Mouse (Mus musculus) gastrocnemius, adult 2 months (tissue): ENCODE data around the gene Dram2. TPM values are rescaled to one million over a fixed set of nuclear protein-coding genes. Genes with fewer than 3 reads are reported as not detected.
"Not testable (repeated sequence)": the region's sequence is repeated elsewhere in the genome, so short reads cannot be mapped to it uniquely, and the experiment has no call there.

Experiments used
- DNase-seq: peaks from one replicate; pipeline ENCODE4 v3.0.0; 2022
- H3K27ac ChIP-seq: fragments of 200-600 bp; 2 replicates; pipeline ENCODE4 v1.8.1; 2022; ENCODE audit warnings: mild to moderate bottlenecking
- H3K4me3 ChIP-seq: fragments of 200-600 bp; 2 replicates; pipeline ENCODE4 v1.8.1; 2022; ENCODE audit warnings: mild to moderate bottlenecking, moderate library complexity
- CTCF ChIP-seq: fragments of 200-600 bp; IDR thresholded peaks from 2 replicates; pipeline ENCODE4 v1.8.1; 2022; ENCODE audit warnings: antibody characterized with exemption, mild to moderate bottlenecking, moderate library complexity
- intact Hi-C: fragments of 180-260 bp; cut with DNase I; formaldehyde crosslinking; loops from one replicate; pipeline ENCODE4 v1.15.1; 2025
- total RNA-seq, 2 experiments: library from RNA; stranded (reverse); gene quantifications; 2 replicates each; pipeline ENCODE4 v1.2.3; 2021

The Dram2 gene
- total RNA-seq, 2 experiments from 2014 or later: 94.2 to 101 TPM

DNA sequence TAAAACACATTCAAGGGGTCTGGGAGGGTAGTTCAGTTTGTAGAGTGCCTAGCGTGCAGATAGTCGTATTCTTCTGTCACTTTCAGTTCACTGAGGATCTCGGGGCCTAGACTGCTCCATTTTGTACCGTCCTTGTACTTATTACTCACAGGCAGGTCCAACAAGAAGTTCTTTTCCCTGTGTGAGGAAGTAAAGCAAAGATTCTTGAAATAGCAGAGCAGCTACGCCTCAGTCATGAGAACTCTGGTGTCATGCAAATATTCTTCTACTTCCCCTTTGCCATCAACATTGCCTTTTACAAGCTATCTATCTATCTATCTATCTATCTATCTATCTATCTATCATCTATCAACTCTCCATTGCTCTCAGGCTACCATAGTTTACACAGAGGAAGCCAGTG lies 5.8 kb downstream of the Dram2 start:
- DNase-seq: no peak
- intact Hi-C loops: no loop called here
- TF ChIP-seq CTCF: no peak
- Histone ChIP-seq H3K27ac (no peak overlapping the region), H3K4me3 (no peak overlapping the region)

DNA sequence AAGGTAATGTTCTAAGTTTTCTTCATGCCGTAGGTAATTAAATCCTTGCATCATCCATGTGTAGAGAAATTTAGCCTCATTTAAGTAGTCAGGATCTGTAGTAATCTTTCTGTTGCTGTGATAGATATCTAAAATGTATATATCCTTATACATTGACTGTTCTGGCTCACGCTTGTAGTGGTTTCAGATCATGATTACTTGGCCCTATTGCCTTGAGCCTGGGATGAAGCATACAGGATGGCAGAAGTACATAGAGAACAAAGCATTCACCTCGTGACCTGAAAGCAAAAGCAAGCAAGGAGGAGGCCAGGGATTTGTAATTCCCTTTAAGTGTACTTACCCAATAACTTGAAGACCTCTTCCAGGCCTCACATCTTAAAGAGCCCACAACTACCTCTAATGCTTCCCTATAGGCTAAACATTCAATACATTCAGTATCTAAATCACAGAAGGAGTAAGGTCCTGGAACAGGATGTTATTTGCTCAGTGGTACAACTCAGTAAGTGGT lies 8.2 kb downstream of the Dram2 start:
- no peak for DNase-seq
- no peak overlapping the region for H3K4me3 ChIP-seq
- TF ChIP-seq CTCF: no peak
- no peak overlapping the region for H3K27ac ChIP-seq
- intact Hi-C loops: no loop called here

DNA sequence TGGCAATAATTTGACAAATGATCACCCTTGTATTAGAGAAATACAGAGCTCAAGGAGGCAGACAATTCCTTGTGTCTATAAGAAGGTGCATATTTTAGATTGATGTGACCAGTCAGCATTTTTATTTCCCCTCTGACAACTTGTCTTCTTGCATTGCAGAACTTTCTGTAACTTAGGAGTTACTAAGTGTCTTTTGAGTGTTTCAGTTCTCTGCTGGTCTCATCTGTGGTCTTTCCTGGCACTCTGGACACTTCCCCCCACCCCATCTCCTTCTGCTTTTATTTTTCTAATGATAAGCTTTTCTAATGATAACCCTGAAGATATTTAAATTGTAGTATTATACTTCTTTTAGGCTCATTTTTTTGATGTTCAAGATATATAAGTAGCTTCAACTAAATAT lies 10.7 kb downstream of the Dram2 start:
- no peak overlapping the region for H3K4me3 ChIP-seq
- DNase-seq: no peak
- intact Hi-C loops: no loop called here
- no peak for TF ChIP-seq CTCF
- H3K27ac ChIP-seq: no peak overlapping the region

DNA sequence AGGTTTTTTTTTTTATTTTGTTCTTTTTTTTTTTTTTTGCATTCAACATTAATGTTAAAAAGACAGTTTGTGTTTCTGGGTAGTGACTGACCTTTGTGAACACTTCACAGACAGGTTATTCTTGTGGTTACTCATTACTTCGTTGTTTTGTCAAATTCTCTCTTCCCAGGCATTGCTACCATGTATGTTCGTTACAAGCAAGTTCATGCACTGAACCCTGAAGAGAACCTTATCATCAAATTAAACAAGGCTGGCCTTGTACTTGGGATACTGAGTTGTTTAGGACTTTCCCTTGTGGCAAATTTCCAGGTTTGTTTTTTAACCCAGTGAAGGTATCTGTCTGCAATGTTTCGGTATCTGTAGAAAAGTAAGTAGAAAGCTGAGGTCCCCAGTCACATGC lies 18.3 kb downstream of the Dram2 start:
- intact Hi-C loops: no loop called here
- Histone ChIP-seq H3K27ac (no peak overlapping the region), H3K4me3 (no peak overlapping the region)
- TF ChIP-seq CTCF: no peak
- no peak for DNase-seq

DNA sequence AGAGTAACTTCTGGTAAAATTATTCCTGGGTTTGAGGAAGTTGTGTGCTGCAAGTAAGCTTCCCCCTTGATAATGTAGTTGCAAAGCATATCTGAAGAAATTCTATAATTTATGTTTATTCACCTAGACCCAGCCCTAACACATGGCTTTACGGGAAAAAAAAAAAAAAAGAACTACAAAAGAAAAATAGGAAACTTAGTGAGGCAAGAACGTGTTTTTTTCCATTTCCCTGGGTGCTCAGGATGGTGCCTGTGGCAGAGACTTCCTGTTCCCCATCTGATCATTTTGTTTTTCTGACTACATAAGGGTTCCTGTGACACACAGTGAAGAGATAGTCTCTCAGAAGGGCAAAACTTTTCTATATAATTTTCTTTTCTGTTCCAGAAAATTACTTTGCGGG lies 25.6 kb downstream of the Dram2 start:
- intact Hi-C loops: no loop called here
- Histone ChIP-seq H3K27ac (no peak overlapping the region), H3K4me3 (no peak overlapping the region)
- DNase-seq: no peak
- no peak for TF ChIP-seq CTCF

DNA sequence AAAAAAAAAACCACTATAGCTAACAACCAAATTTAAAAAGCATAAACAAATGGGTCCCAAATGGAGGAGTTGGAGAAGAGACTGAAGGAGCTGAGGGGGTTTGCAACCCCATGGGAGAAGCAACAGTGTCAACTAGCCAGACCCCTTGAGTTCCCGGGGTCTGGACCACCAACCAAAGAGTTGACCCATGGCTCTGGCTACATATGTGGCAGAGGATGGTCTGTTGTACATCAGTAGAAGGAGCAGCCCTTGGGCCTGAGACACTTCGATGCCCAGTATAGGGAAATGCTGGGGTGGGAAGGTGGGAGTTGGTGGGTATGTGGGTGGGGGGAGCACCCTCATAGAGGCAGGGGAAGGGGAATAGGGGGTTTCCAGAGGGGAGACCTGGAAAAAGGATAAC lies 31.7 kb downstream of the Dram2 start:
- no peak overlapping the region for H3K4me3 ChIP-seq
- intact Hi-C loops: no loop called here
- no peak for DNase-seq
- no peak for TF ChIP-seq CTCF
- no peak overlapping the region for H3K27ac ChIP-seq

DNA sequence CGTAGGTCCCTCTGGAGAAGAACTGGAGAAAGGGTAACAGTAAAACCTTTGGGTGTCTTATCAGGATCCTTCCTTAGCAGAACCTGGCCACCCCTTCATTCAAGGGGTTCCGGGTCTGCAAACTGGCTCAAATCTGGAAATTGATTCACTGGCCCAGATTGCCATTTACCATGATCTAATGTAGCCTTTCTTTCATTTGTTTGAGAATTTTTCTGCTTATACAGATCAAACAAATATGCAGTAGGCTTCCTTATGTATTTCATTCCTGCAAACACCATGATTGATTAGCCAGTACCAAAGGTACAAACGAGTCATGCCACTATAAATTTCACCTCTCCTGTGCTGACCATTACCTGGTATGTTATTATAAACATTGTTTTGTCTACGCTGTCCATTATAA lies 46.0 kb downstream of the Dram2 start:
- intact Hi-C loops, H3K27ac ChIP-seq, DNase-seq, H3K4me3 ChIP-seq: not testable (repeated sequence)

DNA sequence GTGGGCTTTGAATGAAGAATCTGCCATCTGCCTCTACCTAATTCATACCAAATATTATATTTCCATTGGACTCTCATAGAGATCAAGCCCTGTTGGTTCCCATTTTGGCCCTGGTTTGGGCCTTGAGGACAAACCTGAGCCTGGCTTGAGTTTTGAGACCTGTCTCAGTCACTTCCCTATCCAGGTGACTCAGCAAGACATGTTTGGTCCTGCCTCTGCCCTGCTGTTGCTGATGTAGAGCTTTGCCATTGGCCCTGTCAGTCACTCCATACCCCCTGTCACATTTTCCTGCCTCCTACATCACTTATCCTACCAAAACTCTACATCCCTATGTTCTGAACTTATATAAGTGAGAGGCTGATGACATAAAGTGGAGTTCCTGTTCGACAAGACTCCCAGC lies 70.5 kb downstream of the Dram2 start:
- TF ChIP-seq CTCF: no peak
- Histone ChIP-seq H3K4me3 (no peak overlapping the region), H3K27ac (no peak overlapping the region)
- no peak for DNase-seq
- intact Hi-C loops: no loop called here

Other genes with a start within 250 kb of the Dram2 start
- not detected for gene Chil6, start 141.6 kb upstream of the Dram2 start, total RNA-seq
- under 1 TPM in 1 of 2 experiments, not detected in 1; 0.08 TPM for gene Dennd2d, start 65.4 kb upstream of the Dram2 start, total RNA-seq
- 10 to 100 TPM; 24.8 to 27.0 TPM for gene Cept1, start within 50 bp of the Dram2 start, total RNA-seq
- gene Lrif1, start 137.2 kb downstream of the Dram2 start, total RNA-seq: 10 to 100 TPM in 1 of 2 experiments, 1 to 10 TPM in 1; 8.9 to 10.6 TPM
- 1 to 10 TPM in 1 of 2 experiments, under 1 TPM in 1; 0.89 to 1.2 TPM for gene Cd53, start 242.4 kb downstream of the Dram2 start, total RNA-seq